Mouse (Mus musculus) C2C12 (cell line): Measurements from ENCODE around the gene Gm20388. TPM values are rescaled to one million over a fixed set of nuclear protein-coding genes. Genes with fewer than 3 reads are reported as not detected.

ENCODE experiments used
- H3K27me3 ChIP-seq: one replicate; pipeline ENCODE4 v1.6.1; 2011; ENCODE audit not compliant: control insufficient read depth, insufficient read depth, insufficient read length
- H3K36me3 ChIP-seq: one replicate; pipeline ENCODE4 v1.6.1; 2011; ENCODE audit not compliant: control insufficient read depth, insufficient read depth
- H3K4me3 ChIP-seq: one replicate; pipeline ENCODE4 v1.5.1; 2011; ENCODE audit warnings: mild to moderate bottlenecking, control low read depth; ENCODE audit not compliant: poor library complexity, insufficient read depth, severe bottlenecking
- H3K79me2 ChIP-seq: one replicate; pipeline ENCODE4 v1.6.1; 2011; ENCODE audit not compliant: control insufficient read depth, insufficient read depth
- H3K79me3 ChIP-seq: one replicate; pipeline ENCODE4 v1.6.1; 2011; ENCODE audit warnings: low read depth, control low read depth
- H3ac ChIP-seq: one replicate; pipeline ENCODE3; 2011; ENCODE audit warnings: low read depth; ENCODE audit not compliant: control insufficient read depth, insufficient read length
- CEBPB ChIP-seq: IDR thresholded peaks from one replicate; pipeline ENCODE4 v1.6.1; 2011; ENCODE audit warnings: low read depth, mild to moderate bottlenecking, control low read depth, moderate library complexity
- CTCF ChIP-seq: IDR thresholded peaks from one replicate; pipeline ENCODE4 v1.5.1; 2011; ENCODE audit not compliant: control insufficient read depth, insufficient read depth, insufficient read length
- FOSL1 ChIP-seq: IDR thresholded peaks from one replicate; pipeline ENCODE4 v1.8.0; 2011; ENCODE audit warnings: mild to moderate bottlenecking, low read length; ENCODE audit not compliant: poor library complexity, insufficient read depth, severe bottlenecking
- MAX ChIP-seq: IDR thresholded peaks from one replicate; pipeline ENCODE4 v1.6.1; 2011; ENCODE audit warnings: mild to moderate bottlenecking, control low read depth
- MYOD1 ChIP-seq: IDR thresholded peaks from one replicate; pipeline ENCODE4 v1.6.1; 2011; ENCODE audit warnings: low read depth; ENCODE audit not compliant: control insufficient read depth, insufficient read length
- MYOG ChIP-seq: IDR thresholded peaks from one replicate; pipeline ENCODE4 v1.6.1; 2011; ENCODE audit not compliant: control insufficient read depth, insufficient read length; ENCODE audit errors: extremely low read depth
- USF1 ChIP-seq: IDR thresholded peaks from one replicate; pipeline ENCODE4 v1.6.1; 2011; ENCODE audit warnings: low read depth, mild to moderate bottlenecking, control low read depth, moderate library complexity
- polyA plus RNA-seq: library from polyadenylated mRNA; unstranded; fragments of >200 nt; fragmentation: generic; extraction: Trizol; gene quantifications from one replicate; pipeline ENCODE4 v1.2.1, GENCODE M21; 2012; ENCODE audit warnings: missing spikeins

Gene Gm20388
- polyA plus RNA-seq, 1 experiment: 15.0 TPM

DNA sequence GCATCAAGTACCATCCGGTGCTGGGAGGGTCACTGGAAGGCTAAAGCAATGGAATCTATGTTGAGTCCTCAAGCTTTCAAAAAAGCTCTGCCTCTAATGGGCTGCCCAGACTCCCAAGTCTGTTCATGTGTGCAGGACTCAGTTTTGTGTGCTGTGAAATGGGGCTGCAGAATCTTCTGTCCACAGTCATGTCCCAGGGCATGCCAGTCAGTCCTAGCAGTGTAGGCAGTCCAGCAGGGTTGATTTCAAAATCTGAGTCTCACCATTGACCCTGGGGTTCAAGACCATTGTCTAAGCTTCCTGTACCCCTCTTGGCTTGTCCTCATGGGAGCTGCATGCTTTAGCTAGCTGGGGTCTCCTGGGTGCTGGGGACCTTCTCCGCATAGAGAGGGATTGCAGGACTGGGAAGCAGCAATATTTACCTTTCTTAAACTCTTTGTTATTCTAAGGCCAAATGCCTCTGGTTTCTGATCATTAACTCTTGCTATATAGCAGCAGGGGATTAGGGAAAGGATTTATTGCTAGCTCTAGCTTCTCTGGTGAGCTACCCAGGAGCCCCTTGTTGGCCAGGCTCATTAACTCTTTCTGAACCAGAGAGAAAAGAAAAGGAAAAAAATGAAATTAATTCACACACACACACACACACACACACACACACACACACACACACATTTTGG is 94.2 kb downstream of the Gm20388 start:
- Histone ChIP-seq H3K79me3 (no peaks in the 10 kb centered on the region), H3K27me3 (peaks cover 6% of the 10 kb centered on the region), H3K79me2 (no peaks in the 10 kb centered on the region), H3ac (no peak overlapping the region), H3K4me3 (no peak overlapping the region), H3K36me3 (no peaks in the 10 kb centered on the region)
- no peak for TF ChIP-seq FOSL1
- TF ChIP-seq USF1: no peak
- TF ChIP-seq MAX: no peak
- no peak for TF ChIP-seq MYOD1
- no peak for TF ChIP-seq CEBPB
- TF ChIP-seq MYOG: no peak
- TF ChIP-seq CTCF: no peak

DNA sequence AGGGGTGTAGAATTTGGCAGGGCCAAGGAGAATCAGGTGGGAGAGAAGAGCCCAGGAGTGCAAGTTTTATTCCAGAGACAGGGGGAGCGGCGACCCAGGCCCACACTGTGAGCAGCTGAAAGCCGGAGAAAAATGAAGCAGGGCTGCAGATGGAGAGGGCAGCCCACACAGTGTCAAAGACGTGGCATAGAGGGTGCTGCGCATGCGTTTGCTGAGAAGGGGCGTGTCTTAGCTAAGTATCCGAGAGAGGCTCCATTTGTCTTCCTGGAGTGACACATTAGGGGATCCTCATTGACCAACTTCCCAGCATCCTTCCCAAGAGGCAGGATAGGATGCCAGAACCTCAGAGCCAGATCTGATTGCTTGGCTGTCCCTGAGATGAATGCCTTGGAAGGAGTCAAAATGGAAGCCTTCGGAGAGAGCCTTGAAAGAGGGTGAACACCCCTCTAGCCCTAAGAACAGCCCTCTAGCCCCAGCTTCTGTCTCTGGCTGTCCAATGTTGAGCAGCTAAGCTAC is 96.1 kb downstream of the Gm20388 start:
- Histone ChIP-seq H3K36me3 (no peaks in the 10 kb centered on the region), H3K4me3 (no peak overlapping the region), H3K79me2 (no peaks in the 10 kb centered on the region), H3K79me3 (no peaks in the 10 kb centered on the region), H3K27me3 (peaks cover 20% of the 10 kb centered on the region), H3ac (no peak overlapping the region)
- no peak for TF ChIP-seq CEBPB
- no peak for TF ChIP-seq MYOD1
- no peak for TF ChIP-seq MAX

DNA sequence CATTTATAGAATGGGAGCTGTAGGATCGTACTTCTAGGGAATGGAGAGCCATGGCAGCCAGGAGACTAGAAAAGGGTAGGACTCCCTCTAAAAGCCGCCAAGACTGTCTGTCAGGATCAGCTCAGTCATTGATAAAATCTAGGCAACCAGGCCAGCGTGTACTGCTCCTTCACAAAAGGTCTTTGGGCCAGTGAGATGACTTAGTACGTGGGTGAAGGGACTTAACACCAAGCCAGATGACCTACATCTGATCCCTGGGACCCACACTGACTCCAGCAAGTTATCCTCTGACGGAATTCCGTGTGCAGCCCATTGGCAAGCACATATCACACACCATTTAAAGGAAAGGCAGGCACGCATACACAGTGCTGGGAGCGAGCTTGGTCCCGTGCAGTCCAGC is 96.5 kb downstream of the Gm20388 start:
- no peaks in the 10 kb centered on the region for H3K79me2 ChIP-seq
- peaks cover 24% of the 10 kb centered on the region for H3K27me3 ChIP-seq
- TF ChIP-seq CEBPB (no peak), CTCF (no peak), USF1 (no peak), MAX (no peak), MYOD1 (no peak), FOSL1 (no peak), MYOG (no peak)
- H3K4me3 ChIP-seq: no peak overlapping the region
- no peaks in the 10 kb centered on the region for H3K36me3 ChIP-seq
- no peaks in the 10 kb centered on the region for H3K79me3 ChIP-seq
- no peak overlapping the region for H3ac ChIP-seq

DNA sequence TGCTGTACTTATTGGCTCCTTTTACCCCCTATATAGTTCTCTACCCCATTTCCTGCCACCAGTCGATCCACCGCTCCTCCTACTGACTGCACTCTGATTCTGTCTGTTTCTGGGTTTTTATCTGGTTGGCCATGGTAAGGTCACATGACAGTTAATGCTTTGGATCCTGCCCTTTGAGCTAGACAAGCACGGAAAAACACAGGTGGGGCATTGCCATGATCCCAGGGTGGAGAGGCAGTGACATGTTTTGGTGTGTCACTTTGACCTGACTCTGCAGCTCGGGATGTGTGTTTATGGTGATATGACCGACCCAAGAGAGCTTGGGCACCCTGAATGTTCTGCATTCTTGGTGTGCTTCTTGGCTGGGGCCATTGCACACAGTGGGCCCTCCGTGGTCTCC is 98.6 kb downstream of the Gm20388 start:
- H3K4me3 ChIP-seq: no peak overlapping the region
- no peaks in the 10 kb centered on the region for H3K36me3 ChIP-seq
- TF ChIP-seq FOSL1 (no peak), MYOD1 (no peak), USF1 (peak; percentile 39)
- no peak overlapping the region for H3ac ChIP-seq
- H3K27me3 ChIP-seq: peaks cover 24% of the 10 kb centered on the region
- no peaks in the 10 kb centered on the region for H3K79me3 ChIP-seq
- no peaks in the 10 kb centered on the region for H3K79me2 ChIP-seq

DNA sequence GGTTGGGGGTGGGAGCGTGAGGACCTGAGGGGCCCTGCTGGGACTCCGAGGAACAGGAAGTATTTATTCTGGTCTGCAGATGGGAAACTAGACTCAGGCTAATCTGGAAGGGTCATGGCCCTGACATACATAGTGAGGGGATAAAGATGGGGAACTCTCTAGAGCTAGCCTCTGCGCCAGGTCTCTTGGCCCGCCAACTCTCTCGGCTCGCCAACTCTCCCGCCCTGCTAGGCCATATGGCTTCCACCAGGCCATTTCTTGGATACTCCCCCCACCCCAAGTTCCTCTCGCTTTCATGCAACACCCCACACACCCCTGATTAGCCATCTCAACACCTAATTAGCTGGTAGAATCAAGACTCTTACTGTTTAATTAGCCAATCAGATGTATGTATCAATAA is 101.8 kb downstream of the Gm20388 start:
- Histone ChIP-seq H3K79me2 (no peaks in the 10 kb centered on the region), H3K4me3 (no peak overlapping the region), H3K79me3 (no peaks in the 10 kb centered on the region), H3ac (no peak overlapping the region), H3K27me3 (peaks cover 24% of the 10 kb centered on the region), H3K36me3 (no peaks in the 10 kb centered on the region)
- no peak for TF ChIP-seq MYOG
- TF ChIP-seq FOSL1: no peak
- TF ChIP-seq MYOD1: no peak
- no peak for TF ChIP-seq USF1
- no peak for TF ChIP-seq MAX
- TF ChIP-seq CTCF: no peak
- TF ChIP-seq CEBPB: no peak

DNA sequence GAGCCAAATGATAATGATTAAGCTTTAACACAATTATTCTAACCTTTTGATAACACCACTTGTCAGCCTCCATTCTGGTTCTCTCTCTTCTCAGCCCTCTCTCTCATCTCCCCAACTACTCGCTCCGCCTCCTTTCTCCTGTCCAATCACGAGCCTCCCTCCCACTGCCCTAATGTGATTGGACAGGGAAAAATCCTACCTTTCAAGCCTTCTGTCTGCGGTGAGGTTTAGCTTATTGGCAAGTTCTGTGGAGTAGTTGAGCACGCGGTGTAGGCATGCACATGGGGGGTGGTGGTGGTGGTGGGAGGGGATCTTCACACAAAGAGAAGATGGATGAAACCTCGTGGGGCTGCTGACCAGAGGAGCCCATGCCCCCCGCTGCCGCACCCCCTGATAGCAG is 102.3 kb downstream of the Gm20388 start:
- Histone ChIP-seq H3K79me2 (no peaks in the 10 kb centered on the region), H3K27me3 (peaks cover 24% of the 10 kb centered on the region), H3K36me3 (no peaks in the 10 kb centered on the region), H3K4me3 (no peak overlapping the region), H3ac (no peak overlapping the region), H3K79me3 (no peaks in the 10 kb centered on the region)
- TF ChIP-seq USF1 (no peak), MAX (no peak), MYOG (no peak), FOSL1 (no peak), CEBPB (no peak), CTCF (no peak), MYOD1 (no peak)
